Mouse (Mus musculus): ENCODE measurements around the gene Lats2. TPM values are rescaled to one million over a fixed set of nuclear protein-coding genes. Genes with fewer than 3 reads are reported as not detected.

Gene Lats2
- total and polyA plus RNA-seq, 2 experiments from 2014 or later: 3.8 to 7.7 TPM

GRCm38 (mm10) chr14:57706760-57707099 is 51.5 kb downstream of the Lats2 start:
- peak; percentile 6 for DNase-seq (ENCODE audit: low spot score)
- H3K9ac ChIP-seq (replicated peaks; ENCODE audit: low read length, poor library complexity, severe bottlenecking): no peak overlapping the region

GRCm38 (mm10) chr14:57705759-57706158 is 52.4 kb downstream of the Lats2 start:
- ATAC-seq (ENCODE audit: low FRiP score): no peak
- Histone ChIP-seq H3K4me3 (ENCODE audit: low read depth, low read length) (no peak overlapping the region), H3K4me1 (ENCODE audit: insufficient read depth, low read length) (peaks cover 21% of the 10 kb centered on the region), H3K9ac (replicated peaks; ENCODE audit: low read length, poor library complexity, severe bottlenecking) (no peak overlapping the region), H3K27ac (ENCODE audit: low read depth, low read length) (no peak overlapping the region), H3K9me3 (ENCODE audit: low read length) (no peaks in the 10 kb centered on the region), H3K4me2 (ENCODE audit: low read depth, low read length, poor library complexity, severe bottlenecking) (no peak overlapping the region), H3K27me3 (ENCODE audit: insufficient read depth, low read length) (no peaks in the 10 kb centered on the region), H3K36me3 (ENCODE audit: insufficient read depth, low read length) (no peaks in the 10 kb centered on the region)
- no peak for DNase-seq (ENCODE audit: low spot score)
- WGBS: 89% methylated on average over 4 of the region's 4 CpGs
- TF ChIP-seq CTCF (IDR thresholded peaks at IDR 0.05): no peak

More at GRCm38 (mm10) chr14:57706760-57707099, 51.5 kb downstream of the Lats2 start:
- Histone ChIP-seq H3K4me3 (ENCODE audit: low read depth, low read length) (no peak overlapping the region), H3K36me3 (ENCODE audit: insufficient read depth, low read length) (no peaks in the 10 kb centered on the region), H3K4me2 (ENCODE audit: low read depth, low read length, poor library complexity, severe bottlenecking) (no peak overlapping the region), H3K9me3 (ENCODE audit: low read length) (no peaks in the 10 kb centered on the region), H3K4me1 (ENCODE audit: insufficient read depth, low read length) (peaks cover 21% of the 10 kb centered on the region), H3K27me3 (ENCODE audit: insufficient read depth, low read length) (no peaks in the 10 kb centered on the region), H3K27ac (ENCODE audit: low read depth, low read length) (peak overlapping the region; percentile 65)
- peak; percentile 19; the same call in 1 of the 2 replicates for ATAC-seq (ENCODE audit: low FRiP score)
- no peak for TF ChIP-seq CTCF (IDR thresholded peaks at IDR 0.05)
- 42% methylated on average over 4 of the region's 4 CpGs for WGBS

GRCm38 (mm10) chr14:57705075-57705474 is 53.1 kb downstream of the Lats2 start:
- no peak overlapping the region for H3K4me3 ChIP-seq (ENCODE audit: low read depth, low read length)
- 90% methylated on average over 4 of the region's 4 CpGs for WGBS
- H3K27ac ChIP-seq (ENCODE audit: low read depth, low read length): no peak overlapping the region
- no peak for DNase-seq (ENCODE audit: low spot score)
- H3K27me3 ChIP-seq (ENCODE audit: insufficient read depth, low read length): no peaks in the 10 kb centered on the region
- no peaks in the 10 kb centered on the region for H3K9me3 ChIP-seq (ENCODE audit: low read length)
- H3K9ac ChIP-seq (replicated peaks; ENCODE audit: low read length, poor library complexity, severe bottlenecking): no peak overlapping the region
- TF ChIP-seq CTCF (IDR thresholded peaks at IDR 0.05): no peak
- H3K36me3 ChIP-seq (ENCODE audit: insufficient read depth, low read length): no peaks in the 10 kb centered on the region
- peaks cover 21% of the 10 kb centered on the region for H3K4me1 ChIP-seq (ENCODE audit: insufficient read depth, low read length)
- no peak for ATAC-seq (ENCODE audit: low FRiP score)
- H3K4me2 ChIP-seq (ENCODE audit: low read depth, low read length, poor library complexity, severe bottlenecking): no peak overlapping the region

- no peak overlapping the region for H3K4me2 ChIP-seq (ENCODE audit: low read depth, low read length, poor library complexity, severe bottlenecking)
- H3K27ac ChIP-seq (ENCODE audit: low read depth, low read length): peak overlapping the region; percentile 55
- peaks cover 6% of the 10 kb centered on the region for H3K4me1 ChIP-seq (ENCODE audit: insufficient read depth, low read length)
- 0 out of 2 replicates have a peak, but pooled peaks cover 5% of the 10 kb centered on the region for H3K36me3 ChIP-seq (ENCODE audit: insufficient read depth, low read length)
- ATAC-seq (ENCODE audit: low FRiP score) (0 out of 2 replicates have a peak, but pooled peaks have one; percentile 47), DNase-seq (ENCODE audit: low spot score) (peak; percentile 44)
- 44% methylated on average over 12 of the region's 12 CpGs for WGBS
- H3K9me3 ChIP-seq (ENCODE audit: low read length): no peaks in the 10 kb centered on the region
- no peak overlapping the region for H3K4me3 ChIP-seq (ENCODE audit: low read depth, low read length)
- TF ChIP-seq CTCF (IDR thresholded peaks at IDR 0.05): no peak
- H3K9ac ChIP-seq (replicated peaks; ENCODE audit: low read length, poor library complexity, severe bottlenecking): no peak overlapping the region
- H3K27me3 ChIP-seq (ENCODE audit: insufficient read depth, low read length): no peaks in the 10 kb centered on the region
Observed at GRCm38 (mm10) chr14:57701915-57702477, 56.2 kb downstream of the Lats2 start.

GRCm38 (mm10) chr14:57699461-57699970 is 58.7 kb downstream of the Lats2 start:
- no peak for TF ChIP-seq CTCF (IDR thresholded peaks at IDR 0.05)
- Histone ChIP-seq H3K27me3 (ENCODE audit: insufficient read depth, low read length) (no peaks in the 10 kb centered on the region), H3K27ac (ENCODE audit: low read depth, low read length) (no peak overlapping the region), H3K4me2 (ENCODE audit: low read depth, low read length, poor library complexity, severe bottlenecking) (no peak overlapping the region), H3K9ac (replicated peaks; ENCODE audit: low read length, poor library complexity, severe bottlenecking) (no peak overlapping the region), H3K4me3 (ENCODE audit: low read depth, low read length) (no peak overlapping the region), H3K9me3 (ENCODE audit: low read length) (no peaks in the 10 kb centered on the region), H3K36me3 (ENCODE audit: insufficient read depth, low read length) (peaks cover 5% of the 10 kb centered on the region; the same call in 1 of the 2 replicates), H3K4me1 (ENCODE audit: insufficient read depth, low read length) (no peaks in the 10 kb centered on the region; the same call in 1 of the 2 replicates)
- ATAC-seq (ENCODE audit: low FRiP score) (no peak), DNase-seq (ENCODE audit: low spot score) (no peak)
- WGBS: 97% methylated on average over 33 of the region's 33 CpGs

- no peak for TF ChIP-seq CTCF (IDR thresholded peaks at IDR 0.05)
- WGBS: 93% methylated on average over 10 of the region's 10 CpGs
- Histone ChIP-seq H3K4me1 (ENCODE audit: insufficient read depth, low read length) (no peaks in the 10 kb centered on the region; the same call in 1 of the 2 replicates), H3K4me3 (ENCODE audit: low read depth, low read length) (no peak overlapping the region), H3K9me3 (ENCODE audit: low read length) (no peaks in the 10 kb centered on the region), H3K9ac (replicated peaks; ENCODE audit: low read length, poor library complexity, severe bottlenecking) (no peak overlapping the region), H3K4me2 (ENCODE audit: low read depth, low read length, poor library complexity, severe bottlenecking) (no peak overlapping the region), H3K36me3 (ENCODE audit: insufficient read depth, low read length) (peaks cover 5% of the 10 kb centered on the region; the same call in 1 of the 2 replicates), H3K27ac (ENCODE audit: low read depth, low read length) (no peak overlapping the region), H3K27me3 (ENCODE audit: insufficient read depth, low read length) (no peaks in the 10 kb centered on the region)
- DNase-seq (ENCODE audit: low spot score) (no peak), ATAC-seq (ENCODE audit: low FRiP score) (no peak)
Observed at GRCm38 (mm10) chr14:57699016-57699415, 59.2 kb downstream of the Lats2 start.

Data from midbrain, postnatal 0 days (tissue).